Mouse (Mus musculus): ENCODE results near the gene Vps13d. TPM values are rescaled to one million over a fixed set of nuclear protein-coding genes. Genes with fewer than 3 reads are reported as not detected.

The Vps13d gene
- total RNA-seq (2021) = 10 to 100 TPM; 26.3 to 27.2 TPM
- long read RNA-seq, experiment 1, partial matches to known transcripts = 2 of 3 reads
- long read RNA-seq, experiment 1, other reads (novel, unspliced or antisense) = 1 of 3 reads
- long read RNA-seq, experiment 2, partial matches to known transcripts = 3 of 4 reads
- long read RNA-seq, experiment 2, other reads (novel, unspliced or antisense) = 1 of 4 reads

- peak; percentile 97 for DNase-seq
Observed at GRCm38 (mm10) chr4:145194559-145195162, at the start of gene Vps13d. Gene Vps13d (minus strand): TSS chr4:145195005.

GRCm38 (mm10) chr4:145242719-145243350, 48.0 kb upstream of the Vps13d start:
- DNase-seq = no peak

GRCm38 (mm10) chr4:145240723-145241231, 46.0 kb upstream of the Vps13d start:
- no peak for DNase-seq

- DNase-seq = peak; percentile 79
Observed at GRCm38 (mm10) chr4:145239049-145239830, 44.4 kb upstream of the Vps13d start.

- no peak for DNase-seq
Observed at GRCm38 (mm10) chr4:145236027-145236426, 41.2 kb upstream of the Vps13d start.

- no peak for DNase-seq
Observed at GRCm38 (mm10) chr4:145233487-145234228, 38.9 kb upstream of the Vps13d start.

- no peak for DNase-seq
Observed at GRCm38 (mm10) chr4:145231732-145232131, 36.9 kb upstream of the Vps13d start.

GRCm38 (mm10) chr4:145230647-145231046, 35.8 kb upstream of the Vps13d start:
- DNase-seq = no peak

GRCm38 (mm10) chr4:145229524-145230163, 34.8 kb upstream of the Vps13d start:
- no peak for DNase-seq

GRCm38 (mm10) chr4:145229051-145229450, 34.2 kb upstream of the Vps13d start:
- DNase-seq = no peak

- DNase-seq = no peak
Observed at GRCm38 (mm10) chr4:145224613-145225012, 29.8 kb upstream of the Vps13d start.

- DNase-seq = no peak
Observed at GRCm38 (mm10) chr4:145222064-145222463, 27.3 kb upstream of the Vps13d start.

GRCm38 (mm10) chr4:145221379-145221778, 26.6 kb upstream of the Vps13d start:
- DNase-seq = no peak

- no peak for DNase-seq
Observed at GRCm38 (mm10) chr4:145220001-145220400, 25.2 kb upstream of the Vps13d start.

GRCm38 (mm10) chr4:145219240-145219985, 24.6 kb upstream of the Vps13d start:
- peak; percentile 56 for DNase-seq

- peak; percentile 33 for DNase-seq
Observed at GRCm38 (mm10) chr4:145217837-145218236, 23.0 kb upstream of the Vps13d start.

- DNase-seq = no peak
Observed at GRCm38 (mm10) chr4:145217046-145217445, 22.2 kb upstream of the Vps13d start.

- no peak for DNase-seq
Observed at GRCm38 (mm10) chr4:145215396-145215795, 20.6 kb upstream of the Vps13d start.

GRCm38 (mm10) chr4:145214786-145215174, 20.0 kb upstream of the Vps13d start:
- DNase-seq = no peak

- DNase-seq = peak; percentile 98
Observed at GRCm38 (mm10) chr4:145213999-145214785, 19.4 kb upstream of the Vps13d start.
